Mouse (Mus musculus) hindbrain, embryonic 12.5 days (tissue): ENCODE measurements around the gene Atrnl1. TPM values are rescaled to one million over a fixed set of nuclear protein-coding genes. Genes with fewer than 3 reads are reported as not detected.
"Not testable (repeated sequence)": the region's sequence is repeated elsewhere in the genome, so short reads cannot be mapped to it uniquely, and the experiment has no call there.

Experiments
- ATAC-seq: fragments of 200-750 bp; cut with Nextera tagmentation; 2 replicates; pipeline ENCODE4 v1.8.0; 2017; ENCODE audit warnings: moderate TSS enrichment; ENCODE audit not compliant: low FRiP score
- H3K27ac ChIP-seq: fragments of 300-500 bp; sonication (generic); 2 replicates; pipeline ENCODE4 v1.5.1; 2016; ENCODE audit warnings: mild to moderate bottlenecking
- H3K27me3 ChIP-seq: fragments of 300-500 bp; sonication (generic); 2 replicates; pipeline ENCODE4 v1.6.1; 2016; ENCODE audit warnings: mild to moderate bottlenecking
- H3K36me3 ChIP-seq: fragments of 300-500 bp; sonication (generic); 2 replicates; pipeline ENCODE4 v1.6.1; 2016; ENCODE audit warnings: mild to moderate bottlenecking
- H3K4me1 ChIP-seq: fragments of 300-500 bp; sonication (generic); 2 replicates; pipeline ENCODE4 v1.6.1; 2016
- H3K4me2 ChIP-seq: fragments of 300-500 bp; sonication (generic); replicated peaks from 2 replicates; pipeline ENCODE4 v1.6.1; 2016; ENCODE audit warnings: mild to moderate bottlenecking
- H3K4me3 ChIP-seq: fragments of 300-500 bp; sonication (generic); 2 replicates; pipeline ENCODE4 v1.5.1; 2016; ENCODE audit warnings: mild to moderate bottlenecking
- H3K9ac ChIP-seq: fragments of 300-500 bp; sonication (generic); 2 replicates; pipeline ENCODE4 v1.6.1; 2016; ENCODE audit warnings: mild to moderate bottlenecking, moderate library complexity
- H3K9me3 ChIP-seq: fragments of 300-500 bp; sonication (generic); replicated peaks from 2 replicates; pipeline ENCODE4 v1.6.1; 2016; ENCODE audit warnings: mild to moderate bottlenecking
- WGBS: fragments of 180-500 bp; shearing (Covaris S2); methylation state at CpG from one replicate; pipeline ENCODE4 v1.1.7; 2016; 5-methylcytosine and 5-hydroxymethylcytosine counted together
- polyA plus RNA-seq: library from polyadenylated mRNA; unstranded; fragments of >200 nt; fragmentation: Nextera tagmentation; extraction: Ambion mirVana; gene quantifications from 2 replicates; pipeline ENCODE4 v1.2.1, GENCODE M21; 2016

Gene Atrnl1
- polyA plus RNA-seq, 1 experiment from 2014 or later, result 12.4 TPM

GRCm38 (mm10) chr19:57877343-57877742, 266.5 kb downstream of the Atrnl1 start:
- 92% methylated on average over 4 of the region's 4 CpGs for WGBS
- H3K27me3 ChIP-seq, result no peaks in the 10 kb centered on the region
- no peaks in the 10 kb centered on the region for H3K4me1 ChIP-seq
- no peak overlapping the region for H3K4me2 ChIP-seq
- H3K27ac ChIP-seq, result no peak overlapping the region
- H3K36me3 ChIP-seq, result no peaks in the 10 kb centered on the region
- no peak overlapping the region for H3K9ac ChIP-seq
- no peak for ATAC-seq
- no peak overlapping the region for H3K4me3 ChIP-seq
- H3K9me3 ChIP-seq, result no peaks in the 10 kb centered on the region

- Histone ChIP-seq H3K27ac (no peak overlapping the region), H3K4me3 (no peak overlapping the region), H3K27me3 (no peaks in the 10 kb centered on the region), H3K4me1 (no peaks in the 10 kb centered on the region), H3K9me3 (no peaks in the 10 kb centered on the region), H3K9ac (no peak overlapping the region), H3K4me2 (no peak overlapping the region), H3K36me3 (no peaks in the 10 kb centered on the region)
- ATAC-seq, result no peak
- WGBS, result 68% methylated on average over 9 of the region's 9 CpGs
These were observed 267.7 kb downstream of the Atrnl1 start for GRCm38 (mm10) chr19:57878583-57878982.

- not testable (repeated sequence) for H3K4me3 ChIP-seq, H3K36me3 ChIP-seq, H3K9ac ChIP-seq, H3K4me1 ChIP-seq, H3K27me3 ChIP-seq, H3K4me2 ChIP-seq, H3K9me3 ChIP-seq, H3K27ac ChIP-seq, ATAC-seq
- 82% methylated on average over 1 of the region's 1 CpGs for WGBS
These were observed 269.0 kb downstream of the Atrnl1 start for GRCm38 (mm10) chr19:57879841-57880240.

GRCm38 (mm10) chr19:57881927-57882326, 271.1 kb downstream of the Atrnl1 start:
- Histone ChIP-seq H3K27me3 (no peaks in the 10 kb centered on the region), H3K4me3 (no peak overlapping the region)
- WGBS, result 92% methylated on average over 7 of the region's 7 CpGs

GRCm38 (mm10) chr19:57888871-57889270, 278.0 kb downstream of the Atrnl1 start:
- Histone ChIP-seq H3K27me3 (no peaks in the 10 kb centered on the region), H3K4me1 (peaks cover 7% of the 10 kb centered on the region), H3K4me3 (no peak overlapping the region), H3K4me2 (no peak overlapping the region), H3K9ac (no peak overlapping the region), H3K27ac (no peak overlapping the region), H3K36me3 (no peaks in the 10 kb centered on the region), H3K9me3 (no peaks in the 10 kb centered on the region)
- WGBS, result 89% methylated on average over 8 of the region's 8 CpGs
- ATAC-seq, result no peak

More at GRCm38 (mm10) chr19:57881927-57882326, 271.1 kb downstream of the Atrnl1 start:
- Histone ChIP-seq H3K36me3 (no peaks in the 10 kb centered on the region), H3K9me3 (no peaks in the 10 kb centered on the region), H3K4me2 (no peak overlapping the region), H3K4me1 (no peaks in the 10 kb centered on the region), H3K9ac (no peak overlapping the region), H3K27ac (no peak overlapping the region)
- ATAC-seq, result no peak

GRCm38 (mm10) chr19:57889741-57890140, 278.9 kb downstream of the Atrnl1 start:
- Histone ChIP-seq H3K9ac (no peak overlapping the region), H3K36me3 (no peaks in the 10 kb centered on the region), H3K4me2 (no peak overlapping the region), H3K27ac (no peak overlapping the region), H3K27me3 (no peaks in the 10 kb centered on the region), H3K4me3 (no peak overlapping the region), H3K4me1 (peaks cover 7% of the 10 kb centered on the region), H3K9me3 (no peaks in the 10 kb centered on the region)
- WGBS, result 48% methylated on average over 3 of the region's 3 CpGs
- ATAC-seq, result no peak

- H3K27ac ChIP-seq, result no peak overlapping the region
- peaks cover 7% of the 10 kb centered on the region for H3K4me1 ChIP-seq
These were observed 280.1 kb downstream of the Atrnl1 start for GRCm38 (mm10) chr19:57890954-57891353.

GRCm38 (mm10) chr19:57894191-57894590, 283.4 kb downstream of the Atrnl1 start:
- Histone ChIP-seq H3K9ac (no peak overlapping the region), H3K36me3 (no peaks in the 10 kb centered on the region), H3K9me3 (no peaks in the 10 kb centered on the region), H3K4me2 (no peak overlapping the region), H3K27ac (no peak overlapping the region), H3K27me3 (no peaks in the 10 kb centered on the region), H3K4me3 (no peak overlapping the region), H3K4me1 (peaks cover 7% of the 10 kb centered on the region)
- WGBS, result 49% methylated on average over 1 of the region's 1 CpGs
- no peak for ATAC-seq

More at GRCm38 (mm10) chr19:57890954-57891353, 280.1 kb downstream of the Atrnl1 start:
- no peaks in the 10 kb centered on the region for H3K36me3 ChIP-seq
- no peak overlapping the region for H3K9ac ChIP-seq
- H3K9me3 ChIP-seq, result no peaks in the 10 kb centered on the region
- WGBS, result 35% methylated on average over 3 of the region's 3 CpGs
- H3K4me2 ChIP-seq, result no peak overlapping the region
- ATAC-seq, result no peak
- no peaks in the 10 kb centered on the region for H3K27me3 ChIP-seq
- H3K4me3 ChIP-seq, result no peak overlapping the region

- no peak overlapping the region for H3K9ac ChIP-seq
- no peaks in the 10 kb centered on the region for H3K4me1 ChIP-seq
- H3K9me3 ChIP-seq, result no peaks in the 10 kb centered on the region
- no peaks in the 10 kb centered on the region for H3K36me3 ChIP-seq
- 84% methylated on average over 1 of the region's 1 CpGs for WGBS
- no peak overlapping the region for H3K27ac ChIP-seq
- no peak overlapping the region for H3K4me2 ChIP-seq
- no peaks in the 10 kb centered on the region for H3K27me3 ChIP-seq
- no peak for ATAC-seq
- no peak overlapping the region for H3K4me3 ChIP-seq
These were observed 289.2 kb downstream of the Atrnl1 start for GRCm38 (mm10) chr19:57900037-57900436.

- H3K36me3 ChIP-seq, result no peaks in the 10 kb centered on the region
- WGBS, result 95% methylated on average over 6 of the region's 6 CpGs
- no peak overlapping the region for H3K9ac ChIP-seq
- no peak overlapping the region for H3K27ac ChIP-seq
- H3K4me1 ChIP-seq, result no peaks in the 10 kb centered on the region
- H3K27me3 ChIP-seq, result no peaks in the 10 kb centered on the region
- no peak overlapping the region for H3K4me2 ChIP-seq
- H3K4me3 ChIP-seq, result no peak overlapping the region
- H3K9me3 ChIP-seq, result no peaks in the 10 kb centered on the region
- ATAC-seq, result no peak
These were observed 298.6 kb downstream of the Atrnl1 start for GRCm38 (mm10) chr19:57909466-57909865.

GRCm38 (mm10) chr19:57910650-57911049, 299.8 kb downstream of the Atrnl1 start:
- H3K9ac ChIP-seq, result no peak overlapping the region
- H3K4me2 ChIP-seq, result no peak overlapping the region
- H3K27me3 ChIP-seq, result no peaks in the 10 kb centered on the region
- H3K36me3 ChIP-seq, result no peaks in the 10 kb centered on the region
- H3K27ac ChIP-seq, result no peak overlapping the region
- no peak for ATAC-seq
- no peaks in the 10 kb centered on the region for H3K9me3 ChIP-seq
- H3K4me3 ChIP-seq, result no peak overlapping the region
- 93% methylated on average over 6 of the region's 6 CpGs for WGBS
- H3K4me1 ChIP-seq, result no peaks in the 10 kb centered on the region

GRCm38 (mm10) chr19:57916325-57916724, 305.5 kb downstream of the Atrnl1 start:
- Histone ChIP-seq H3K9ac (no peak overlapping the region), H3K4me2 (no peak overlapping the region), H3K4me3 (no peak overlapping the region), H3K9me3 (peaks cover 6% of the 10 kb centered on the region), H3K4me1 (no peaks in the 10 kb centered on the region), H3K27ac (no peak overlapping the region), H3K36me3 (0 out of 2 replicates have a peak, but pooled peaks cover 3% of the 10 kb centered on the region), H3K27me3 (no peaks in the 10 kb centered on the region)
- 71% methylated on average over 6 of the region's 6 CpGs for WGBS
- ATAC-seq, result no peak

- Histone ChIP-seq H3K27ac (no peak overlapping the region), H3K9ac (no peak overlapping the region), H3K9me3 (peaks cover 6% of the 10 kb centered on the region), H3K4me2 (no peak overlapping the region), H3K4me1 (peaks cover 18% of the 10 kb centered on the region), H3K36me3 (0 out of 2 replicates have a peak, but pooled peaks cover 3% of the 10 kb centered on the region), H3K4me3 (no peak overlapping the region), H3K27me3 (peaks cover 4% of the 10 kb centered on the region; the same call in 1 of the 2 replicates)
- ATAC-seq, result no peak
- 79% methylated on average over 5 of the region's 5 CpGs for WGBS
These were observed 312.2 kb downstream of the Atrnl1 start for GRCm38 (mm10) chr19:57922991-57923390.
